Mouse (Mus musculus) testis, adult 2 months (tissue): ENCODE data around the gene Fbxo47.

Experiments
- CTCF ChIP-seq: fragments of 200-500 bp; IDR thresholded peaks from 2 replicates; pipeline ENCODE4 v1.5.1; 2012; ENCODE audit warnings: low read depth, mild to moderate bottlenecking, inconsistent platforms, low read length, moderate library complexity; ENCODE audit not compliant: control insufficient read depth, insufficient read depth, insufficient replicate concordance
- POLR2A ChIP-seq: fragments of 200-500 bp; IDR thresholded peaks from 2 replicates; pipeline ENCODE4 v1.6.1; 2012; ENCODE audit warnings: low read depth, mild to moderate bottlenecking, inconsistent platforms, low read length, moderate library complexity; ENCODE audit not compliant: control insufficient read depth

GRCm38 (mm10) chr11:97885296-97885915 lies 1.5 kb upstream of the Fbxo47 start:
- no peak for TF ChIP-seq POLR2A
- no peak for TF ChIP-seq CTCF
